Mouse (Mus musculus) kidney, adult 11 months (tissue): Measurements from ENCODE around the gene Fgf22.

Source experiments
- DNase-seq: peaks from one replicate; pipeline ENCODE4 v3.0.0; 2022

The Fgf22 gene

GRCm38 (mm10) chr10:79754856-79755516 lies at the start of gene Fgf22:
TSS of gene Fgf22 (plus strand) at chr10:79755076.
- peak; percentile 72 for DNase-seq

DNA sequence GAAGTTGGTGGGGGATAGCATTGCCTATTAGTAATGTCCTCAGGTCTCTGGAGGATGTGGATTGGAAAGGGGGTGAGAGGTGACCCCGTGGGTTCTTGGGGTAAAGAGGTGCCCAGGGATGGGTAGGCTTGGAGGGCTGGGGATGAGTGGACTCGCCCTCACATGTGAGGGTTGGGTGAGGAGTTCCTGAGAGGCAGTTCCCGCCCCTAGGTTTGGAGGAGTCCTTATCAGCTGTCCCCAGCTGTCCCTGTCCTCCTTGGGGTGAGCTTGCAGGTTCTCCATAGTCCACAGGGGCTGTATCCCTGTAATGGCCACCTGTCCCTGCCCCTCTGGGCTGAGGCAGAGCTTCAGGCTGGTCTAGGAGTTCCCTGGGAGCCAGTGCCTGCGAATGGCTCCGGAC lies 48.9 kb upstream of the Fgf22 start:
- DNase-seq: no peak

DNA sequence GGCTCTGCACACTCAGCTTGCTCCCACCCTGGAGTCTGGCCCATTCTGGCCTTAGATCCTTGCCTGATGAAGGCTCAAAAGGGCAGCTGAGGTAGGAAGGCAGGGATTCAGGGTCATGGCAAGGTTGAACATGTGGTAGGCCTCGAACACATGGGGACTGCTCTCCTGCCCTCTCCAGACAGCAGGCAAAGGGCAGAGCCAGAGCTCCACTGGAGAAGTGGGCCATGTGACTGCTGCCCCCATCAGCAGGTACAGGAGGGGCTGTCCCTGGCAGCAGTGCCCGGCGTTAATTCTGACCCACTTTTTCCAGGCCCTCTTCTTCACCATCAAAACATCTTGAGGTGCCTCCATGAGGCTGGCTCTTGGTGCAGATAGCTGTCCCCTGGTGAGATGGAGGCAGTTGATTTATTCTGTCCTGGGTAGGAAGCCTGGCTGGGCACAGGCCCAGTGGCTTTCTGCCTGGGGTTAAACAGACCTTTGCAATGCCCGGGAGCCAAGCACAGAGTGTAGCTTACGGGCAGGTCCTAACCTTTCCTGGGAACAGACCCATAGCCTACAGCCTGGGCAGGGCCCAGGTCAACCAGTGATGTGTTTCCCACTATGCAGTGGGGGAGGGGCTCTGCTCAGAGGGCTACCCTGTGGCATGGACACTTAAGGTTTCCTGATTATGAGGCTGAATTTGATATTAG lies 48.3 kb upstream of the Fgf22 start:
- peak; percentile 53 for DNase-seq

- DNase-seq: no peak
Observed at GRCm38 (mm10) chr10:79707162-79707561, 47.7 kb upstream of the Fgf22 start.

GRCm38 (mm10) chr10:79707759-79708158 lies 47.1 kb upstream of the Fgf22 start:
- no peak for DNase-seq

- DNase-seq: no peak
Observed at GRCm38 (mm10) chr10:79708668-79709067, 46.2 kb upstream of the Fgf22 start.

DNA sequence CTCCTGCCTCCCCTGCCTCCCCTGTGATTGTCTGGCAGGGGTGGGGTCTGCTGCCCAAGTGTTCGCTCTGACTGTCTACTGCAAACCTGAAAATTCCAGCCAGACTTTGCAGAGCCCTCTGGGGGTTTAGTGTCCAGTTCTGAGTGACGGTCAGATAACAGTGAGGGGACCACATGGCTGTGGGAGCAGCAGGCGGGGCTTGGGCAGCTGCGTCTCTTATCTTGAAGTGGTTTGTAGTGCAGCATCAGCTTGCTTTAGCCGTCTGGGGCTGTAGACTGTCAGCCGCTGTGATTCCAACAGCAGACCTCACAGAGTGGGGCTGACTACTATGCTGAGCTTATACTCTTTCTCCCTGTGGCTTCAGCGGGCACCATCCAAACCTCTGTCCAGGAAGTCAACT lies 45.6 kb upstream of the Fgf22 start:
- DNase-seq: no peak

DNA sequence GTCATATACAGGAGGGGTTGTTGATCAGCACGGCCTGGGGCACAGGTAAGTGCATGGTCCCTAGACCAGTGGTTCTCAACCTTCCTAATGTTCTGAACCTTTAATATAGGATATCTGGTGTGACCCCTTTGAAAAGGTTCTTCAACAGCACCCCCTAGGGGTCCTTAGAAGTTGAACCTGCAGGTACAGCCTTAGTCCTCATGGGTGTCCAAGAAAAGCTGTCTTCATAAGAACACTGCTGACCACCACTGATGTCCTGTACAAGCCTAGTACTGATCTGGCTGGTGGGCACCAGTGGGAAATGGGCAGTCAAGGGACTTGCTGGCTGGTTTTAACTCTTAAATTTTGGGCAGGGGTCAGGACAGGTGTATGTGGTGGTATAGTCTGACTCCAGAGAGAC lies 42.8 kb upstream of the Fgf22 start:
- no peak for DNase-seq

DNA sequence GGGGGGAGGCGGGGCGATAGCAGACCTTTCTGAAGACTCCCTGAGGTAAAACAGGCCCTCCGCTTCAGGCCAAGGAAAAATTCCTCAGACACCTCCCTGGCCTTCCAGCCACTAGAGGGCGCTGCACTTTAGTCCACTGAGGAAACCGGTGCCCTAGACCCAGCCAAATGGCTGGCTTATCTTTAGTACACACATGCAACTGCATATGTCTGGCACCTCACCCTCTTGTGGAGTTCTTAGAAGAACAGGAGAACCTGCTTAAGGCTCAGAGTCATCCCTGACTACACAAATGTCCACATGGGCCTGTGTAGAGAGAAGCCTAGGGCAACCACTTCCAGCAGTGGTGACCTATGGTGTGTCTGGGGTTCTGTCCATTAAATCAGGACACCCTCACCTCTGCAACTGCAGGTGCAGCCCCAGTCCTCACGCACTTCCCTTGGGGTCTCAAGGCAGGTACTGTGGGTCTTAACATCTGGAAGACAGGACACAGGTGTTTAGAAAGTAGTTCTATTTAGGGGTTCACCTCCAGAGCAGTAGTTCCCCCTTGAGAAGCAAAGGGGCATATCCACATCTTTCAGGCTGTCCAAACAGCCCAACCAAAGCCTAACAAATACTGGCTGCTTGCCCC lies 42.3 kb upstream of the Fgf22 start:
- DNase-seq: peak; percentile 62

GRCm38 (mm10) chr10:79713163-79713562 lies 41.7 kb upstream of the Fgf22 start:
- DNase-seq: no peak

- no peak for DNase-seq
Observed at GRCm38 (mm10) chr10:79714996-79715395, 39.9 kb upstream of the Fgf22 start.

DNA sequence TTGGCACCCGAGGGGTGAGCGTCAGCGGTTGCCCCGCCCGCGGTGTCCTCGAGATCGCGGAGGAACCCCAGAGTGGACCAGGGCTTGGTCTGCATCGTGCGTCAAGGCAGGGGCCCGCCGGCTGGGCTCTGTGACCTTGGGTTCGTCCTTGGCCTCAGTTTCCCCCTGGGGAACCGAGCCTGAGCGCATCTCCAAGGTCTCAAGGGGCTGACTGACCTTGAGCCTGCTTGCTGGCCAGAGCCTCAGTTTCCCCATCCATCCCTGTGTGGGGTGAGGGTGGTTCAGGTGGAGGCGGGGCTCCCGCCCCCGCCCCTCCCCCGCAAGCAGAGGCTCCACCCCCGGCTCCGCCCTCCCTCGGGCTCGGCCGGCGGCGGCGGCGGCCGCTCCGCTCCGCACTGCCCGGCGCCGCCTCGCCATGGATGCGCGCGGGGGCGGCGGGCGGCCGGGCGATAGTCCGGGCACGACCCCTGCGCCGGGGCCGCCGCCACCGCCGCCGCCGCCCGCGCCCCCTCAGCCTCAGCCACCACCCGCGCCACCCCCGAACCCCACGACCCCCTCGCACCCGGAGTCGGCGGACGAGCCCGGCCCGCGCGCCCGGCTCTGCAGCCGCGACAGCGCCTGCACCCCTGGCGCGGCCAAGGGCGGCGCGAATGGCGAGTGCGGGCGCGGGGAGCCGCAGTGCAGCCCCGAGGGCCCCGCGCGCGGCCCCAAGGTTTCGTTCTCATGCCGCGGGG lies 38.5 kb upstream of the Fgf22 start, which contains the start of gene Hcn2:
Gene Hcn2, plus strand, starts transcription at position 381 of the 734 bp plus-strand sequence.
- DNase-seq: no peak

- DNase-seq: no peak
Observed at GRCm38 (mm10) chr10:79716988-79717355, 37.9 kb upstream of the Fgf22 start.

GRCm38 (mm10) chr10:79717640-79718357 lies 37.1 kb upstream of the Fgf22 start:
- DNase-seq: no peak

- DNase-seq: no peak
Observed at GRCm38 (mm10) chr10:79721089-79721488, 33.8 kb upstream of the Fgf22 start.

DNA sequence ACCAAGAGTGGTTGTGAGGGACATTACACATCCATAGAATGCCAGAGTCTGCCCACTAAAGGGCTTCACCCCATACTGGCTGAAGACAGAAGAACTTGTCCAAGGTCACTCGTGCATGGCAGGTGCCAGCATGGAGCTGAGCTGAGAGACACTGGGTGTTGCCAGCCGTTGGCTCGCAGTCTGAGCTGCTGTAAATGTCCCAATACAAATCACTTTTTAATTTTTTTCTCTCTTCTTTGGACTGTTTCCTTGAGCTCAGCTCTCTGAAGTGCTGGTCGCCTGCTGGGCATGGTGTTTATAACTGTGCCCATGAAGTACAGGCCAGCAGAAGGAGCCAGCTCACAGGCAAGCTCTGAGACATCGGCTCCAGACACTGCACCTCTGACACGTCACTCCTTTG lies 31.8 kb upstream of the Fgf22 start:
- DNase-seq: no peak

GRCm38 (mm10) chr10:79723692-79724091 lies 31.2 kb upstream of the Fgf22 start:
- no peak for DNase-seq

DNA sequence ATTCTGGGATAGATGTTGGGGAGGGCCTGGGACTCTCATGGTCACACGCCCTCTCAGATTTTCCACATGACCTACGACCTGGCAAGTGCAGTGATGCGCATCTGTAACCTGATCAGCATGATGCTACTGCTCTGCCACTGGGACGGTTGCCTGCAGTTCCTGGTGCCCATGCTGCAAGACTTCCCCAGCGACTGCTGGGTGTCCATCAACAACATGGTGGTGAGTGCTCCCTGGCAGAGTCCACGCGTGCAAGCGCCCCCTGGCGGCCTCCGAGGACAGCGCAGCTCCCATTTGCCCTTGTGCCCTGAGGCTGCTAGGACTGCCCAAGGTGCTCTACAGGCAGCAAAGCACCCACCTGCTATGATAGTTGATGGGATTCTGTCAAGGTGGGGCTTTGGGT lies 28.8 kb upstream of the Fgf22 start:
- DNase-seq: peak; percentile 63

GRCm38 (mm10) chr10:79728323-79729249 lies 26.3 kb upstream of the Fgf22 start:
- DNase-seq: no peak

DNA sequence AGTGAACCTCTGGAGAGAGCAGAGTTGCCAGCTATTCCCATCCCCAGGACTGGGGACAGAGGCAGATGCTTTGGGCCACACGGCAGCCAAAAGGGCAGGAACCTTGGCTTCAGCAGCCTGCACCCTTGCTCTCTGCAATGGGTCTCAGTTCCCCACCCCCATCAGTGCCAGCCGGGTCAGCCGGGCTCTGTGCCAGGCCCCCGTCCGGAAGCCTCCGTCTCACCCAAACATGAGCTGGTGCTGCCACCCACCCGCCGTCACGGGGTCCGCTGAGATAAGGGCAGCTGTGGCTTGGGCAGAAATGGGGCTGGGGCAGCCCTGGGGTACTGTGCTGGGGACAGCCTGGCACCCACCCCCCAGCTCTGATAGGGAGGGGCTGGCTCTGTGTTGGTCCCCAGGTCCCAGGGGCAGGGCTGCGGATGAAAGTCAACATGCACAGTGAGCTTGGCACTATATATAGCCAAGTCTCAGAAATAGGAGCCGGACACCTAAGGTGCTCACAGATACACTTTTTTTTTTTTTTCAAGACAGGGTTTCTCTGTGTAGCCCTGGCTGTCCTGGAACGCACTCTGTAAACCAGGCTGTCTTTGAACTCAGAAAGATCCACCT lies 25.4 kb upstream of the Fgf22 start:
- DNase-seq: no peak

- DNase-seq: no peak
Observed at GRCm38 (mm10) chr10:79732500-79732899, 22.4 kb upstream of the Fgf22 start.
